ENCODE assay signal across 8 mouse cellular contexts in genomic region chr11:113786395-113786794, GRCm38 (mm10). TPM values are rescaled to one million over a fixed set of nuclear protein-coding genes. Genes with fewer than 3 reads are reported as not detected.
A peak's percentile ranks its signal among the peaks of the same experiment; 100 is the strongest.
DNase-seq lines count a peak whose midpoint lies in the region; ATAC-seq and TF ChIP-seq lines count a peak whose summit lies in the region.

No protein-coding gene starts in this region.

- H3K9ac ChIP-seq in limb, embryonic 15.5 days, result no peak overlapping the region
- no peak overlapping the region for H3K9ac ChIP-seq in stomach, postnatal 0 days (ENCODE audit: low read length)

- TF ChIP-seq POLR2A in spleen, adult 2 months (IDR thresholded peaks at IDR 0.05; ENCODE audit: low read depth, low read length), result no peak

- ATAC-seq in limb, embryonic 15.5 days (ENCODE audit: insufficient number of reproducible peaks, low FRiP score, low TSS enrichment, low read depth), result no peak
- ATAC-seq in stomach, postnatal 0 days (ENCODE audit: low FRiP score, low TSS enrichment), result no peak

- no peak for DNase-seq in gastrocnemius, adult 2 months
- DNase-seq in gastrocnemius, postnatal 25 days, result no peak
- DNase-seq in spleen, adult 2 months (ENCODE audit: low read depth in 1 of 2, low spot score in 2 of 2), result no peak
- no peak for DNase-seq in spleen, adult 12 weeks (ENCODE audit: low spot score)
- DNase-seq in stomach, postnatal 0 days (ENCODE audit: low spot score), result no peak
- no peak for DNase-seq in retina, postnatal 1 day
- DNase-seq in thymus, postnatal 4 days, result no peak

- H3K4me2 ChIP-seq in limb, embryonic 15.5 days, result no peak overlapping the region
- H3K4me2 ChIP-seq in stomach, postnatal 0 days (replicated peaks; ENCODE audit: low read depth), result 0 out of 2 replicates have a peak overlapping the region, but pooled peaks have one; percentile 50

- no peak overlapping the region for H3K4me3 ChIP-seq in gastrocnemius, adult 2 months
- H3K4me3 ChIP-seq in spleen, adult 2 months (ENCODE audit: extremely low read depth, insufficient read depth, insufficient read length), result no peak overlapping the region
- H3K4me3 ChIP-seq in limb, embryonic 15.5 days, result 0 out of 2 replicates have a peak overlapping the region, but pooled peaks have one; percentile 33
- no peak overlapping the region for H3K4me3 ChIP-seq in stomach, postnatal 0 days (ENCODE audit: low read depth, low read length)

- H3K27me3 ChIP-seq in spleen, adult 2 months (ENCODE audit: control insufficient read depth, insufficient read depth, low read length), result no peaks in the 10 kb centered on the region
- H3K27me3 ChIP-seq in limb, embryonic 15.5 days, result no peaks in the 10 kb centered on the region
- no peaks in the 10 kb centered on the region for H3K27me3 ChIP-seq in stomach, postnatal 0 days (ENCODE audit: control insufficient read depth, insufficient read depth, low read length)

- TF ChIP-seq CTCF in gastrocnemius, adult 2 months (IDR thresholded peaks at IDR 0.05), result no peak
- no peak for TF ChIP-seq CTCF in spleen, adult 2 months (IDR thresholded peaks at IDR 0.05; ENCODE audit: extremely low read depth, insufficient read depth, insufficient read length, insufficient replicate concordance)
- no peak for TF ChIP-seq CTCF in stomach, postnatal 0 days (IDR thresholded peaks at IDR 0.05; ENCODE audit: low read depth)

- no peaks in the 10 kb centered on the region for H3K9me3 ChIP-seq in limb, embryonic 15.5 days
- no peaks in the 10 kb centered on the region for H3K9me3 ChIP-seq in stomach, postnatal 0 days (ENCODE audit: control insufficient read depth, low read length)

- WGBS in spleen, adult 2 months, result 66% methylated on average over 4 of the region's 4 CpGs
- WGBS in limb, embryonic 15.5 days, result 49% methylated on average over 4 of the region's 4 CpGs
- WGBS in stomach, postnatal 0 days, result 55% methylated on average over 4 of the region's 4 CpGs

- intact Hi-C loops in gastrocnemius, adult 2 months (cut with DNase I), result no loop called here

- TF ChIP-seq EP300 in stomach, postnatal 0 days (optimal IDR thresholded peaks at IDR 0.05), result no peak

- no peaks in the 10 kb centered on the region for H3K36me3 ChIP-seq in spleen, adult 2 months (ENCODE audit: control insufficient read depth, insufficient read depth, low read length)
- H3K36me3 ChIP-seq in limb, embryonic 15.5 days, result peaks cover 2% of the 10 kb centered on the region; the same call in 1 of the 2 replicates
- H3K36me3 ChIP-seq in stomach, postnatal 0 days (ENCODE audit: control insufficient read depth, insufficient read depth, low read length), result no peaks in the 10 kb centered on the region

- H3K27ac ChIP-seq in gastrocnemius, adult 2 months, result peak overlapping the region; percentile 84
- H3K27ac ChIP-seq in spleen, adult 2 months (ENCODE audit: insufficient read depth, low read length), result 0 out of 2 replicates have a peak overlapping the region, but pooled peaks have one; percentile 57
- H3K27ac ChIP-seq in limb, embryonic 15.5 days, result peak overlapping the region; percentile 93
- H3K27ac ChIP-seq in stomach, postnatal 0 days (replicated peaks), result peak overlapping the region; percentile 86

- H3K4me1 ChIP-seq in spleen, adult 2 months (ENCODE audit: control insufficient read depth, insufficient read depth, insufficient read length), result peaks cover 39% of the 10 kb centered on the region
- H3K4me1 ChIP-seq in limb, embryonic 15.5 days, result peaks cover 49% of the 10 kb centered on the region
- H3K4me1 ChIP-seq in stomach, postnatal 0 days (replicated peaks; ENCODE audit: control insufficient read depth, insufficient read depth), result peaks cover 9% of the 10 kb centered on the region

RNA-seq across cellular contexts. Expression of gene Cdc42ep4, which starts 34.7 kb away (rescaled TPM):
- 1 to 10 TPM; 5.2 to 9.1 TPM for total RNA-seq in gastrocnemius, adult 2 months (2021)
- total RNA-seq in gastrocnemius, postnatal 25 days (2021), result 1 to 10 TPM; 5.2 to 7.3 TPM
- 20.2 and 20.9 TPM in 2 replicates for polyA plus RNA-seq in spleen, adult 2 months (2012; rRNA removed)
- polyA plus RNA-seq in limb, embryonic 15.5 days (2015; fragmentation: Nextera tagmentation; extraction: Ambion mirVana), result 70.1 and 72.4 TPM in 2 replicates
- polyA plus RNA-seq in stomach, postnatal 0 days (2015; fragmentation: Nextera tagmentation; extraction: Ambion mirVana), result 28.9 and 30.6 TPM in 2 replicates
